Mouse (Mus musculus): ENCODE measurements at regions not wholly inside any gene's neighbourhood (a gene's known extent, or its start where the extent isn't known, plus 50 kb on each side); places are given as distances from the start of the nearest gene placed in this dataset.

GRCm38 (mm10) chr12:69476631-69477091, 104.4 kb upstream of the Gm9887 start:
- Histone ChIP-seq H3K27me3 (ENCODE audit: insufficient read depth, low read length) (peaks cover 11% of the 10 kb centered on the region), H3K36me3 (replicated peaks) (no peaks in the 10 kb centered on the region), H3K4me1 (ENCODE audit: insufficient read depth, low read depth, low read length) (no peaks in the 10 kb centered on the region), H3K9me3 (replicated peaks) (no peaks in the 10 kb centered on the region), H3K4me3 (ENCODE audit: low read depth, low read length) (no peak overlapping the region)
- ATAC-seq (ENCODE audit: extremely low read depth, insufficient number of reproducible peaks, low FRiP score, poor library complexity, severe bottlenecking), result no peak
- TF ChIP-seq GATA2 (IDR thresholded peaks at IDR 0.05; ENCODE audit: borderline replicate concordance, low read depth, low read length) (no peak), GATA1 (IDR thresholded peaks at IDR 0.05; ENCODE audit: borderline replicate concordance, low read length) (no peak), POLR2AphosphoS5 (IDR thresholded peaks at IDR 0.05; ENCODE audit: insufficient replicate concordance, low read depth, low read length) (no peak), TAL1 (conservative IDR thresholded peaks at IDR 0.05; ENCODE audit: low read depth, low read length) (no peak), CTCF (IDR thresholded peaks at IDR 0.05; ENCODE audit: low read depth, low read length) (no peak)
- no peak for DNase-seq (ENCODE audit: low spot score)

GRCm38 (mm10) chr12:69476131-69476530, 103.9 kb upstream of the Gm9887 start:
- ATAC-seq (ENCODE audit: extremely low read depth, insufficient number of reproducible peaks, low FRiP score, poor library complexity, severe bottlenecking) (no peak), DNase-seq (ENCODE audit: low spot score) (no peak)
- H3K4me3 ChIP-seq (ENCODE audit: low read depth, low read length), result no peak overlapping the region
- H3K36me3 ChIP-seq (replicated peaks), result no peaks in the 10 kb centered on the region
- H3K27me3 ChIP-seq (ENCODE audit: insufficient read depth, low read length), result peaks cover 11% of the 10 kb centered on the region
- no peaks in the 10 kb centered on the region for H3K4me1 ChIP-seq (ENCODE audit: insufficient read depth, low read depth, low read length)
- TF ChIP-seq GATA2 (IDR thresholded peaks at IDR 0.05; ENCODE audit: borderline replicate concordance, low read depth, low read length) (no peak), GATA1 (IDR thresholded peaks at IDR 0.05; ENCODE audit: borderline replicate concordance, low read length) (no peak), CTCF (IDR thresholded peaks at IDR 0.05; ENCODE audit: low read depth, low read length) (no peak), TAL1 (conservative IDR thresholded peaks at IDR 0.05; ENCODE audit: low read depth, low read length) (no peak), POLR2AphosphoS5 (IDR thresholded peaks at IDR 0.05; ENCODE audit: insufficient replicate concordance, low read depth, low read length) (no peak)
- no peaks in the 10 kb centered on the region for H3K9me3 ChIP-seq (replicated peaks)

GRCm38 (mm10) chr12:69474916-69475661, 102.8 kb upstream of the Gm9887 start:
- DNase-seq (ENCODE audit: low spot score) (no peak), ATAC-seq (ENCODE audit: extremely low read depth, insufficient number of reproducible peaks, low FRiP score, poor library complexity, severe bottlenecking) (no peak)
- peaks cover 11% of the 10 kb centered on the region for H3K27me3 ChIP-seq (ENCODE audit: insufficient read depth, low read length)
- TF ChIP-seq CTCF (IDR thresholded peaks at IDR 0.05; ENCODE audit: low read depth, low read length) (no peak), TAL1 (conservative IDR thresholded peaks at IDR 0.05; ENCODE audit: low read depth, low read length) (no peak), GATA1 (IDR thresholded peaks at IDR 0.05; ENCODE audit: borderline replicate concordance, low read length) (no peak), POLR2AphosphoS5 (IDR thresholded peaks at IDR 0.05; ENCODE audit: insufficient replicate concordance, low read depth, low read length) (no peak), GATA2 (IDR thresholded peaks at IDR 0.05; ENCODE audit: borderline replicate concordance, low read depth, low read length) (no peak)
- H3K4me1 ChIP-seq (ENCODE audit: insufficient read depth, low read depth, low read length), result no peaks in the 10 kb centered on the region
- no peak overlapping the region for H3K4me3 ChIP-seq (ENCODE audit: low read depth, low read length)
- H3K36me3 ChIP-seq (replicated peaks), result no peaks in the 10 kb centered on the region
- no peaks in the 10 kb centered on the region for H3K9me3 ChIP-seq (replicated peaks)

GRCm38 (mm10) chr12:69474141-69474915, 102.1 kb upstream of the Gm9887 start:
- H3K4me1 ChIP-seq (ENCODE audit: insufficient read depth, low read depth, low read length), result no peaks in the 10 kb centered on the region
- no peaks in the 10 kb centered on the region for H3K36me3 ChIP-seq (replicated peaks)
- DNase-seq (ENCODE audit: low spot score) (no peak), ATAC-seq (ENCODE audit: extremely low read depth, insufficient number of reproducible peaks, low FRiP score, poor library complexity, severe bottlenecking) (no peak)
- no peaks in the 10 kb centered on the region for H3K9me3 ChIP-seq (replicated peaks)
- no peak for TF ChIP-seq GATA1 (IDR thresholded peaks at IDR 0.05; ENCODE audit: borderline replicate concordance, low read length)
- TF ChIP-seq POLR2AphosphoS5 (IDR thresholded peaks at IDR 0.05; ENCODE audit: insufficient replicate concordance, low read depth, low read length), result no peak
- no peak for TF ChIP-seq TAL1 (conservative IDR thresholded peaks at IDR 0.05; ENCODE audit: low read depth, low read length)
- TF ChIP-seq CTCF (IDR thresholded peaks at IDR 0.05; ENCODE audit: low read depth, low read length), result no peak
- no peak for TF ChIP-seq GATA2 (IDR thresholded peaks at IDR 0.05; ENCODE audit: borderline replicate concordance, low read depth, low read length)
- H3K4me3 ChIP-seq (ENCODE audit: low read depth, low read length), result no peak overlapping the region
- peaks cover 11% of the 10 kb centered on the region for H3K27me3 ChIP-seq (ENCODE audit: insufficient read depth, low read length)

GRCm38 (mm10) chr12:69473379-69474057, 101.3 kb upstream of the Gm9887 start:
- H3K36me3 ChIP-seq (replicated peaks), result no peaks in the 10 kb centered on the region
- peaks cover 11% of the 10 kb centered on the region for H3K27me3 ChIP-seq (ENCODE audit: insufficient read depth, low read length)
- ATAC-seq (ENCODE audit: extremely low read depth, insufficient number of reproducible peaks, low FRiP score, poor library complexity, severe bottlenecking) (no peak; the same call in 1 of the 2 replicates), DNase-seq (ENCODE audit: low spot score) (no peak)
- H3K9me3 ChIP-seq (replicated peaks), result no peaks in the 10 kb centered on the region
- H3K4me3 ChIP-seq (ENCODE audit: low read depth, low read length), result no peak overlapping the region
- no peaks in the 10 kb centered on the region for H3K4me1 ChIP-seq (ENCODE audit: insufficient read depth, low read depth, low read length)
- TF ChIP-seq GATA2 (IDR thresholded peaks at IDR 0.05; ENCODE audit: borderline replicate concordance, low read depth, low read length) (no peak), CTCF (IDR thresholded peaks at IDR 0.05; ENCODE audit: low read depth, low read length) (no peak), TAL1 (conservative IDR thresholded peaks at IDR 0.05; ENCODE audit: low read depth, low read length) (no peak), GATA1 (IDR thresholded peaks at IDR 0.05; ENCODE audit: borderline replicate concordance, low read length) (no peak), POLR2AphosphoS5 (IDR thresholded peaks at IDR 0.05; ENCODE audit: insufficient replicate concordance, low read depth, low read length) (no peak)

Measured in G1E (cell line).